Mouse (Mus musculus): ENCODE results near the gene Nt5c2.

GRCm38 (mm10) chr19:47031770-47032169 is 16.8 kb upstream of the Nt5c2 start:
- TF ChIP-seq CTCF (IDR thresholded peaks at IDR 0.05; ENCODE audit: extremely low read depth, insufficient read depth, low read length): no peak
- TF ChIP-seq POLR2A (IDR thresholded peaks at IDR 0.05; ENCODE audit: extremely low read depth, insufficient read depth, low read length): no peak
